ENCODE assay signal across 10 mouse cellular contexts in genomic region chr2:16452080-16452479, GRCm38 (mm10).
A peak's percentile ranks its signal among the peaks of the same experiment; 100 is the strongest.
DNase-seq lines count a peak whose midpoint lies in the region; ATAC-seq and TF ChIP-seq lines count a peak whose summit lies in the region.
"Had no signal": no experiment of that assay in that cellular context is flagged by ENCODE, and none has a peak within 500 bp of the region (broad histone marks: within the 10 kb centered on the region; RNA-seq: fewer than 3 reads in every experiment).

No protein-coding gene starts in this region.

- 96% methylated on average over 3 of the region's 3 CpGs for WGBS in intestine, postnatal 0 days
- WGBS in intestine, embryonic 16.5 days, result 96% methylated on average over 3 of the region's 3 CpGs
- WGBS in spleen, adult 2 months, result 92% methylated on average over 3 of the region's 3 CpGs

- H3K4me1 ChIP-seq in intestine, postnatal 0 days (replicated peaks; ENCODE audit: control insufficient read depth, insufficient read depth, low read length), result no peaks in the 10 kb centered on the region
- peaks cover 3% of the 10 kb centered on the region for H3K4me1 ChIP-seq in intestine, embryonic 16.5 days (ENCODE audit: control insufficient read depth, insufficient read depth, low read length)
- H3K4me1 ChIP-seq in spleen, adult 2 months (ENCODE audit: control insufficient read depth, insufficient read depth, insufficient read length), result no peaks in the 10 kb centered on the region

- H3K9me3 ChIP-seq in intestine, postnatal 0 days (ENCODE audit: control insufficient read depth), result no peaks in the 10 kb centered on the region
- H3K9me3 ChIP-seq in intestine, embryonic 16.5 days (ENCODE audit: control insufficient read depth, low read length), result no peaks in the 10 kb centered on the region
- H3K9me3 ChIP-seq: hindbrain, embryonic 13.5 days had no signal

- no peak for ATAC-seq in intestine, postnatal 0 days
- ATAC-seq in intestine, embryonic 16.5 days, result no peak

- no peak overlapping the region for H3K27ac ChIP-seq in intestine, postnatal 0 days (ENCODE audit: low read depth, low read length)
- H3K27ac ChIP-seq in intestine, embryonic 16.5 days (ENCODE audit: low read length), result no peak overlapping the region
- H3K27ac ChIP-seq in spleen, adult 2 months (ENCODE audit: insufficient read depth, low read length), result no peak overlapping the region
- H3K27ac ChIP-seq: hindbrain, embryonic 13.5 days had no signal

- peak; percentile 61 for TF ChIP-seq CTCF in intestine, postnatal 0 days (IDR thresholded peaks at IDR 0.05; ENCODE audit: low read depth)
- TF ChIP-seq CTCF in spleen, adult 2 months (IDR thresholded peaks at IDR 0.05; ENCODE audit: extremely low read depth, insufficient read depth, insufficient read length, insufficient replicate concordance), result peak; percentile 12; the same call in 1 of the 2 replicates

- no peak for DNase-seq in spleen, adult 2 months (ENCODE audit: low read depth in 1 of 2, low spot score in 2 of 2)
- DNase-seq in spleen, adult 18-20 months, result no peak
- DNase-seq in c-Kit-negative CD71-positive TER-119-positive erythroid progenitor cells, embryonic 14.5 days (ENCODE audit: low read depth, low spot score), result peak; percentile 6
- DNase-seq in thymus, postnatal 25 days, result peak; percentile 31
- no peak for DNase-seq in adrenal gland, postnatal 10 days
- no peak for DNase-seq in natural killer cell, adult 2 months (ENCODE audit: low spot score in 2 of 2)
- DNase-seq: cerebellum, adult 9-10 months had no signal

- H3K4me3 ChIP-seq in intestine, postnatal 0 days (ENCODE audit: low read depth, low read length), result no peak overlapping the region
- no peak overlapping the region for H3K4me3 ChIP-seq in intestine, embryonic 16.5 days (ENCODE audit: low read length)
- H3K4me3 ChIP-seq in spleen, adult 2 months (ENCODE audit: extremely low read depth, insufficient read depth, insufficient read length), result no peak overlapping the region
- H3K4me3 ChIP-seq: hindbrain, embryonic 13.5 days had no signal

- no peaks in the 10 kb centered on the region for H3K27me3 ChIP-seq in intestine, postnatal 0 days (replicated peaks; ENCODE audit: control insufficient read depth, insufficient read depth, low read length)
- H3K27me3 ChIP-seq in intestine, embryonic 16.5 days (replicated peaks; ENCODE audit: control insufficient read depth, insufficient read depth, low read length), result no peaks in the 10 kb centered on the region
- H3K27me3 ChIP-seq in spleen, adult 2 months (ENCODE audit: control insufficient read depth, insufficient read depth, low read length), result no peaks in the 10 kb centered on the region
- H3K27me3 ChIP-seq: hindbrain, embryonic 13.5 days had no signal

- TF ChIP-seq POLR2A in spleen, adult 2 months (IDR thresholded peaks at IDR 0.05; ENCODE audit: low read depth, low read length), result no peak

- H3K4me2 ChIP-seq in intestine, postnatal 0 days (replicated peaks; ENCODE audit: low read depth), result no peak overlapping the region
- no peak overlapping the region for H3K4me2 ChIP-seq in intestine, embryonic 16.5 days (ENCODE audit: low read depth, low read length)
- H3K4me2 ChIP-seq: hindbrain, embryonic 13.5 days had no signal

- H3K36me3 ChIP-seq in intestine, postnatal 0 days (ENCODE audit: control insufficient read depth, insufficient read depth), result no peaks in the 10 kb centered on the region
- no peaks in the 10 kb centered on the region for H3K36me3 ChIP-seq in intestine, embryonic 16.5 days (ENCODE audit: control insufficient read depth, insufficient read depth, low read length)
- H3K36me3 ChIP-seq in spleen, adult 2 months (ENCODE audit: control insufficient read depth, insufficient read depth, low read length), result no peaks in the 10 kb centered on the region
- H3K36me3 ChIP-seq: hindbrain, embryonic 13.5 days had no signal

- no peak overlapping the region for H3K9ac ChIP-seq in intestine, postnatal 0 days (ENCODE audit: low read depth, low read length)
- H3K9ac ChIP-seq in intestine, embryonic 16.5 days (ENCODE audit: low read depth, low read length), result no peak overlapping the region
- H3K9ac ChIP-seq: hindbrain, embryonic 13.5 days had no signal

Comparison
In these comparisons a context has a peak if more than half of its experiments do, and no peak if none do; other contexts are left out.
1. DNase-seq: peak in c-Kit-negative CD71-positive TER-119-positive erythroid progenitor cells, embryonic 14.5 days (single experiment) and thymus, postnatal 25 days (single experiment); none in spleen, adult 2 months (0 of 2), spleen, adult 18-20 months (0 of 2), adrenal gland, postnatal 10 days (single experiment) and natural killer cell, adult 2 months (0 of 2).